Mouse (Mus musculus): ENCODE measurements at regions not wholly inside any gene's neighbourhood (a gene's known extent, or its start where the extent isn't known, plus 50 kb on each side); places are given as distances from the start of the nearest gene placed in this dataset.

GRCm38 (mm10) chr12:42179947-42180669 lies 693.9 kb upstream of the Lrrn3 start:
- Histone ChIP-seq H3K4me3 (ENCODE audit: insufficient read depth, low read depth, low read length) (no peak overlapping the region), H3K36me3 (ENCODE audit: control insufficient read depth, insufficient read depth, low read length) (no peaks in the 10 kb centered on the region), H3K4me1 (ENCODE audit: control insufficient read depth, insufficient read depth, low read length) (no peaks in the 10 kb centered on the region), H3K27me3 (replicated peaks; ENCODE audit: control insufficient read depth, insufficient read depth, low read length) (no peaks in the 10 kb centered on the region), H3K27ac (ENCODE audit: insufficient read depth, low read depth, low read length) (no peak overlapping the region)
- DNase-seq = no peak
- no peak for TF ChIP-seq CTCF (conservative IDR thresholded peaks at IDR 0.05; ENCODE audit: insufficient read depth, insufficient read length, low read depth, low read length)
- no peak for TF ChIP-seq POLR2A (IDR thresholded peaks at IDR 0.05; ENCODE audit: low read depth, low read length)
- 69% methylated on average over 1 of the region's 1 CpGs for WGBS

DNA sequence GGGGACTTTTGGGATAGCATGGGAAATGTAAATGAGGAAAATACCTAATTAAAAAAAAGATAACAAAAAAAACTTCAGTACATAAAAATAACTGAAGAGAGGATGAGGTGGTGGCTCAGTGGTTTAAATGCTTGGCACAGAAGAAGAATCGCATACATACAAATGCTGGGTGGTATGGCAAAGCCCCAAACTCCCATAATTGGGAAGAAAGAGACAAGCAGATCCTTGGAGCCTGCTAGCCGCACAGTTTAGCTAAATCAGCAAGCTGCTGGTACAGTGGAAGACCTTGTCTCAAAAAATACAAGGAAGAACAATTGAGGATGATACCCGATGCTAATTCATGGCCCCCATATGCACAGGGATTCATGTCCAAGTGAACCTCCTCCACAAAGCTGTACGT lies 661.7 kb upstream of the Lrrn3 start:
- Histone ChIP-seq H3K4me1 (ENCODE audit: control insufficient read depth, insufficient read depth, low read length) (no peaks in the 10 kb centered on the region), H3K4me3 (ENCODE audit: insufficient read depth, low read depth, low read length) (no peak overlapping the region), H3K27me3 (replicated peaks; ENCODE audit: control insufficient read depth, insufficient read depth, low read length) (no peaks in the 10 kb centered on the region), H3K27ac (ENCODE audit: insufficient read depth, low read depth, low read length) (no peak overlapping the region), H3K36me3 (ENCODE audit: control insufficient read depth, insufficient read depth, low read length) (no peaks in the 10 kb centered on the region)
- DNase-seq = no peak
- 85% methylated on average over 4 of the region's 4 CpGs for WGBS
- TF ChIP-seq CTCF (conservative IDR thresholded peaks at IDR 0.05; ENCODE audit: insufficient read depth, insufficient read length, low read depth, low read length) (no peak), POLR2A (IDR thresholded peaks at IDR 0.05; ENCODE audit: low read depth, low read length) (no peak)

GRCm38 (mm10) chr12:42138694-42139442 lies 652.6 kb upstream of the Lrrn3 start:
- Histone ChIP-seq H3K4me1 (ENCODE audit: control insufficient read depth, insufficient read depth, low read length) (no peaks in the 10 kb centered on the region), H3K36me3 (ENCODE audit: control insufficient read depth, insufficient read depth, low read length) (no peaks in the 10 kb centered on the region), H3K27me3 (replicated peaks; ENCODE audit: control insufficient read depth, insufficient read depth, low read length) (no peaks in the 10 kb centered on the region), H3K4me3 (ENCODE audit: insufficient read depth, low read depth, low read length) (no peak overlapping the region), H3K27ac (ENCODE audit: insufficient read depth, low read depth, low read length) (no peak overlapping the region)
- no peak for DNase-seq
- WGBS = 78% methylated on average over 3 of the region's 3 CpGs
- TF ChIP-seq CTCF (conservative IDR thresholded peaks at IDR 0.05; ENCODE audit: insufficient read depth, insufficient read length, low read depth, low read length) = no peak
- no peak for TF ChIP-seq POLR2A (IDR thresholded peaks at IDR 0.05; ENCODE audit: low read depth, low read length)

DNA sequence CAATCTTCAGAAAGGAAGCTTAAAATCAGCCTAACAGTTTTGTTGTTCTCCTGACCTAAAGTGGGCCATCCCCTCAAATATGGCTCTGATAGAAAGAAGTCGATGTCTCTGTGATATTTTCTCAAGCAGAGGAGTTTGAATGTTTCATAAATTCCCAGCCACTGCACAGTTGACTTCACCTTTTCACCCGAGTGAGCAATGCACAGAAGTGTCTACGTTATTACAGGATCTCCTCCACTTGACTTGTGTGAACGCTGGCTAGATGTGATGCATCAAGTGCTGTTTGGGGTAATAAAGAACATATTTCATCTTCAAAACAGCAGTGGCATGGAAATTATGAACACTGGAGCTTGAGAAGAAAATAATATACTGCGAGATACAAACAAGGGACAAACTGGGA lies 651.9 kb upstream of the Lrrn3 start:
- Histone ChIP-seq H3K27me3 (replicated peaks; ENCODE audit: control insufficient read depth, insufficient read depth, low read length) (no peaks in the 10 kb centered on the region), H3K4me3 (ENCODE audit: insufficient read depth, low read depth, low read length) (no peak overlapping the region), H3K36me3 (ENCODE audit: control insufficient read depth, insufficient read depth, low read length) (no peaks in the 10 kb centered on the region), H3K27ac (ENCODE audit: insufficient read depth, low read depth, low read length) (no peak overlapping the region), H3K4me1 (ENCODE audit: control insufficient read depth, insufficient read depth, low read length) (no peaks in the 10 kb centered on the region)
- no peak for DNase-seq
- WGBS = 47% methylated on average over 5 of the region's 5 CpGs
- TF ChIP-seq CTCF (conservative IDR thresholded peaks at IDR 0.05; ENCODE audit: insufficient read depth, insufficient read length, low read depth, low read length) (no peak), POLR2A (IDR thresholded peaks at IDR 0.05; ENCODE audit: low read depth, low read length) (no peak)

DNA sequence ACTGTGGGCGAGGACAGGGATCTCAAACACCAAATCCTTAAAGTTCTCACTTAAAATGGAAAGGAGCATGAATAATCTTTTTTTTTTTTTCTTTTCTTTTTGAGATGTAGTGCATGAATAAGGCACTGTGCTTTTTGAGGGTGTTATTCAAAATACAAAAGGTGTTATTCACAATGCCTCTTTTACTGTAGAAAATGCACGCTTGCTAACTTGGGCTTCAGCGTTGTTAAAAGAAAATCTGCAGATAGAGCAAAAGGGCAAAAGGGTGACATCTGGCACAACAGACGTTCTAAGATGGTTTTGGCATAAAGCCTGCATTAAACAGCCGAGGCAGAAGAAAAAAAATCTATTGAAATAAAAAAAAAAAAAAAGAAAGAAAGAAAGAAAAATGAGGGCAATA lies 651.5 kb upstream of the Lrrn3 start:
- H3K36me3 ChIP-seq (ENCODE audit: control insufficient read depth, insufficient read depth, low read length) = no peaks in the 10 kb centered on the region
- no peak for TF ChIP-seq CTCF (conservative IDR thresholded peaks at IDR 0.05; ENCODE audit: insufficient read depth, insufficient read length, low read depth, low read length)
- TF ChIP-seq POLR2A (IDR thresholded peaks at IDR 0.05; ENCODE audit: low read depth, low read length) = no peak
- no peak for DNase-seq
- 46% methylated on average over 5 of the region's 5 CpGs for WGBS
- H3K4me1 ChIP-seq (ENCODE audit: control insufficient read depth, insufficient read depth, low read length) = no peaks in the 10 kb centered on the region
- H3K27ac ChIP-seq (ENCODE audit: insufficient read depth, low read depth, low read length) = no peak overlapping the region
- no peak overlapping the region for H3K4me3 ChIP-seq (ENCODE audit: insufficient read depth, low read depth, low read length)
- H3K27me3 ChIP-seq (replicated peaks; ENCODE audit: control insufficient read depth, insufficient read depth, low read length) = no peaks in the 10 kb centered on the region

GRCm38 (mm10) chr12:42100189-42100588 lies 614.0 kb upstream of the Lrrn3 start:
- no peak for TF ChIP-seq CTCF (conservative IDR thresholded peaks at IDR 0.05; ENCODE audit: insufficient read depth, insufficient read length, low read depth, low read length)
- H3K27me3 ChIP-seq (replicated peaks; ENCODE audit: control insufficient read depth, insufficient read depth, low read length) = no peaks in the 10 kb centered on the region
- WGBS = 50% methylated on average over 1 of the region's 1 CpGs

GRCm38 (mm10) chr12:42070401-42070800 lies 584.2 kb upstream of the Lrrn3 start:
- 85% methylated on average over 4 of the region's 4 CpGs for WGBS
- no peaks in the 10 kb centered on the region for H3K36me3 ChIP-seq (ENCODE audit: control insufficient read depth, insufficient read depth, low read length)
- H3K4me1 ChIP-seq (ENCODE audit: control insufficient read depth, insufficient read depth, low read length) = no peaks in the 10 kb centered on the region
- TF ChIP-seq POLR2A (IDR thresholded peaks at IDR 0.05; ENCODE audit: low read depth, low read length) (no peak), CTCF (conservative IDR thresholded peaks at IDR 0.05; ENCODE audit: insufficient read depth, insufficient read length, low read depth, low read length) (no peak)
- no peak overlapping the region for H3K4me3 ChIP-seq (ENCODE audit: insufficient read depth, low read depth, low read length)
- no peak overlapping the region for H3K27ac ChIP-seq (ENCODE audit: insufficient read depth, low read depth, low read length)
- DNase-seq = no peak
- no peaks in the 10 kb centered on the region for H3K27me3 ChIP-seq (replicated peaks; ENCODE audit: control insufficient read depth, insufficient read depth, low read length)

More at GRCm38 (mm10) chr12:42100189-42100588, 614.0 kb upstream of the Lrrn3 start:
- DNase-seq = no peak
- H3K4me1 ChIP-seq (ENCODE audit: control insufficient read depth, insufficient read depth, low read length) = no peaks in the 10 kb centered on the region
- H3K36me3 ChIP-seq (ENCODE audit: control insufficient read depth, insufficient read depth, low read length) = no peaks in the 10 kb centered on the region
- H3K27ac ChIP-seq (ENCODE audit: insufficient read depth, low read depth, low read length) = no peak overlapping the region
- H3K4me3 ChIP-seq (ENCODE audit: insufficient read depth, low read depth, low read length) = no peak overlapping the region
